Mouse (Mus musculus): ENCODE results near the gene Spi1.

GRCm38 (mm10) chr2:91059376-91059775, 22.8 kb upstream of the Spi1 start:
- no peak for TF ChIP-seq CTCF (conservative IDR thresholded peaks at IDR 0.05; ENCODE audit: insufficient read depth, insufficient read length, low read depth, low read length)
- TF ChIP-seq POLR2A (IDR thresholded peaks at IDR 0.05; ENCODE audit: low read depth, low read length) = no peak
